Mouse (Mus musculus): Measurements from ENCODE around the gene Ttc38. TPM values are rescaled to one million over a fixed set of nuclear protein-coding genes. Genes with fewer than 3 reads are reported as not detected.
"Not testable (repeated sequence)": the region's sequence is repeated elsewhere in the genome, so short reads cannot be mapped to it uniquely, and the experiment has no call there.

The Ttc38 gene
- polyA plus RNA-seq, 1 experiment from 2014 or later = 8.5 TPM

DNA sequence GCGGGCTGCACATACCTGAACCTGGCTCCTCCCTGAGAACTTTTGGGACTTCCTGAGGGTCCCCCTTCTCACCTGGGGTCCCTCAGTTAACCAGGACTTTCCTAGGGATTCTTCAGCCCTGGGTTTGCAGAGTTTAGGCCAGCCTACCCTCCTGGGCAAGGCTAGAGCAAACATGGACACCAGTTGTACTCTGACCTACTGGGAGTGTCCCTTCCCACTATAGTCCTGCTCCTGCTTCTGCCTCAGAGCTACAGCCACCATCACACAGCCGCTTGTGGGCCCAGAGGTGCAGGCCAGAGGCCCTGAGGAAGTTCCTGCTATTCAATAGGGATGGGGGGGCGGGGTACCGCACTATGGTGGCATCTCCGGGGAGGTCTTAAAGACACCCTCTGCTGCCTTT lies 2.6 kb upstream of the Ttc38 start:
- no peaks in the 10 kb centered on the region for H3K9me3 ChIP-seq
- 70% methylated on average over 5 of the region's 5 CpGs for WGBS
- H3K27ac ChIP-seq = no peak overlapping the region
- no peaks in the 10 kb centered on the region for H3K36me3 ChIP-seq
- H3K4me1 ChIP-seq (replicated peaks) = peaks cover 7% of the 10 kb centered on the region; the same call in 1 of the 2 replicates
- peak; percentile 43; the same call in 1 of the 2 replicates for ATAC-seq
- no peak overlapping the region for H3K4me3 ChIP-seq (replicated peaks)
- no peak overlapping the region for H3K4me2 ChIP-seq (replicated peaks)
- no peaks in the 10 kb centered on the region for H3K27me3 ChIP-seq (replicated peaks)
- no peak overlapping the region for H3K9ac ChIP-seq

DNA sequence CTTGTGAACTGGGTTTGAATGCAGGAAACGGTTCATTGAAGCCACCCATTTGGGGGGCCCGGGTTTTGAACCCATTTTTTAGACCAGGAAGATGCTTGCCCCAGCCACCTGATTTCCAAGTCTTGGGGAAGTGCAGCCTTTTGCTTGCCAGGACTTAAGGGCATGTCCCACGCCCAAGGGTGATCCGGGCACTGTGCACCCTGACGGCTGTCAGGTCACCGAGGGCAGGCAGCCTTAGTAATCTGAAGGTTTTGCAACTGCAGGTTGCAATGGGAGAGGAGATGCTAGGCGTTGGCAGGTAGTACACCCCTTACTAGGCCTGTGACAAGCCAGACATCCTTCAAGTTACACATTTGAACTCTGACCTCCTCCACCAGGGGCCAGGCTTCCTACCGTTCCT lies 493 bp downstream of the Ttc38 start:
- peaks cover 7% of the 10 kb centered on the region; the same call in 1 of the 2 replicates for H3K4me1 ChIP-seq (replicated peaks)
- WGBS = 48% methylated on average over 8 of the region's 8 CpGs
- no peaks in the 10 kb centered on the region for H3K9me3 ChIP-seq
- H3K4me2 ChIP-seq (replicated peaks) = peak overlapping the region; percentile 86
- peak overlapping the region; percentile 55 for H3K4me3 ChIP-seq (replicated peaks)
- no peak overlapping the region; the same call in 1 of the 2 replicates for H3K27ac ChIP-seq
- no peaks in the 10 kb centered on the region for H3K27me3 ChIP-seq (replicated peaks)
- no peaks in the 10 kb centered on the region for H3K36me3 ChIP-seq
- ATAC-seq = 0 out of 2 replicates have a peak, but pooled peaks have one; percentile 24
- peak overlapping the region; percentile 59 for H3K9ac ChIP-seq

DNA sequence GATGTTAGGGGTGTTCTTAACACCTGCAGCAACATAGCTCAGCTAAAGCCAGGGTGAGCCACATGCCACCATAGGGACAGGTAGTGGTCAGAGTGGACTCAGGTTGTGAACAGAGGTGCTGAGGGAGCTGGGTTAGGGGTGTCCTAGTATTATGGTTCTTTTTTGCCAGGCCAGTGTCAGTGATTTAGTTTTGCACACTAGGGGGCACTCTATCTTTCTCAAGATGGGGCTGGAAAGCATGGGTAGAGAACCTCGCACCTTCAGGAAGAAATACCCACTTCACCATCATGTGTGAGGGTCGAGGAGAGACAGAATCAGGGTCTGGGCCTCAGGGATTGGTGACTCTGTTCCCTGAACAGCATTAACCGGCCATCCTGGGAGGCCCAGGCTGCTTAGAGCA lies 3.2 kb downstream of the Ttc38 start:
- no peaks in the 10 kb centered on the region for H3K9me3 ChIP-seq
- no peaks in the 10 kb centered on the region for H3K36me3 ChIP-seq
- H3K27me3 ChIP-seq (replicated peaks) = no peaks in the 10 kb centered on the region
- no peak overlapping the region for H3K4me3 ChIP-seq (replicated peaks)
- no peak overlapping the region for H3K4me2 ChIP-seq (replicated peaks)
- ATAC-seq = no peak
- WGBS = 54% methylated on average over 3 of the region's 3 CpGs
- peaks cover 7% of the 10 kb centered on the region; the same call in 1 of the 2 replicates for H3K4me1 ChIP-seq (replicated peaks)
- no peak overlapping the region for H3K9ac ChIP-seq
- H3K27ac ChIP-seq = no peak overlapping the region

DNA sequence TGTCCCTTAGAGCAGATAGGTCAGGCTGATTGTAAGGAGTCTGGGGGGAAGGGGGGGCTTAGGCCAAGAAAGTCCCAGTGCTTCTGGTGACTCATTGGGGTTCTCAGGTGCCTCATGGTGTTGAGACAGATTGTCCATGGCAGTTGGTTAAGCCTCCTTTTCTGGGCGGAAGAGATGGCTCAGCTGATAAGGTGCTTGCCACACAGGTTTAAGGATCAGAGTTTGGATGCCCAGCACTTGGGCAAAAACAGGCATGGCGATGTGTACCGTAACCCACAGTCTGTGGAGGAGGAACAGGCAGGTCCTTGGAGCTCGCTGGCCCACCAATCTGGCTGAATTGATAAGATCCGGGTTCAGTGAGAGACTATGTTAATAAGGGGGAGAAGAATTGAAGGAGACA lies 4.8 kb downstream of the Ttc38 start:
- no peaks in the 10 kb centered on the region for H3K36me3 ChIP-seq
- H3K27me3 ChIP-seq (replicated peaks) = no peaks in the 10 kb centered on the region
- WGBS = 89% methylated on average over 5 of the region's 5 CpGs
- H3K4me1 ChIP-seq (replicated peaks) = peaks cover 7% of the 10 kb centered on the region; the same call in 1 of the 2 replicates
- no peak for ATAC-seq
- no peak overlapping the region for H3K4me3 ChIP-seq (replicated peaks)
- no peak overlapping the region for H3K9ac ChIP-seq
- H3K4me2 ChIP-seq (replicated peaks) = no peak overlapping the region
- H3K9me3 ChIP-seq = no peaks in the 10 kb centered on the region
- no peak overlapping the region for H3K27ac ChIP-seq

DNA sequence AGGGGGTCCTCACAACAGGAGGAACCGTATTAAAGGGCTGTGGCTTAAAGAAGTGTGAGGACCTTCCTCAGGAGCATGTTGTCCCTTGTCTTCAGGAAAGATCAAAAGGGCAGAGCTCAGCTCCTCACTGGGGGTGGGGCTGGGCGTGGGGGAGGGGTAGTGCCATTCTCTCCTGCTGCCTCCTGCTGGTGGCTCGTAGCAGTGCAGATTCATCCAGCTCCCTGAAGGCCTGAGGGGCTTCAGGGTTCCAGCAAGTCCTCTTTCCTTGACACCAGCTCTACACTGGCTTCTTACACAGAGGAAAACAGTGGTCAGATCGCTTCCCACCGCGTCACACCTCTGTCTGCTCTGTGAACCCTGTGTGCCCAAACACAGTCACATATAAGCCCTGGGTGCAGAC lies 8.9 kb downstream of the Ttc38 start:
- Histone ChIP-seq H3K9ac (no peak overlapping the region), H3K27me3 (replicated peaks) (no peaks in the 10 kb centered on the region), H3K4me1 (replicated peaks) (no peaks in the 10 kb centered on the region), H3K4me3 (replicated peaks) (no peak overlapping the region), H3K9me3 (no peaks in the 10 kb centered on the region), H3K36me3 (no peaks in the 10 kb centered on the region), H3K27ac (no peak overlapping the region), H3K4me2 (replicated peaks) (no peak overlapping the region)
- ATAC-seq = peak; percentile 31; the same call in 1 of the 2 replicates
- WGBS = 41% methylated on average over 6 of the region's 6 CpGs

DNA sequence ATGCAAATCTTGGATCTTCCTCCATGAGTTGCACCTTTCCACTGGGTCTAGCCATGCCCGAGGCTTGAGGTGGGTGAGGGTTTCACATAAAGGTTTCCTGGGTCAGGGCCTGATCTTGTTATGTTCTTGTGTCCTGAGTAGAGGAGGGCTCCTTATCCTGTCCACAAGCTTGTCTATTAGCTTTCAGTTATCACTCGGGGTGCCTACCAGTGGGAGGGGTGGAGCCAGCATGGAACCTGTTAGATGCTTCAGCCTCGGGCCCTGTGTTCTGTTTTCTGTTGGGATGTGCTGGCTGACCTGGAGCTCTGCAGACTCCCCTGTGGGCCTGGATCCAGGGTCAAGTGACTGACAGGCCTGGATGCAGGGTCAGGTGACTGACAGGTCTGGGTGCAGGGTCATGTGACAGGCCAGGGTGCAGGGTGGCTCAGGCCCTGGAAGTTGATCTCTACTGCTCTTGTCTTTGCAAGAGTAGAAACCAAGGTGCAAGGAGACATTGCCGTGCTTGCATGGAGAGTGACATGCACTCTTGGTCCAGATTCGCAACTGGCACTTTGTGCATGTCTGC lies 9.8 kb downstream of the Ttc38 start:
- H3K4me1 ChIP-seq (replicated peaks) = no peaks in the 10 kb centered on the region
- H3K9ac ChIP-seq = no peak overlapping the region
- no peak overlapping the region for H3K27ac ChIP-seq
- H3K4me3 ChIP-seq (replicated peaks) = no peak overlapping the region
- 79% methylated on average over 5 of the region's 5 CpGs for WGBS
- no peaks in the 10 kb centered on the region for H3K9me3 ChIP-seq
- ATAC-seq = no peak
- no peaks in the 10 kb centered on the region for H3K36me3 ChIP-seq
- no peak overlapping the region for H3K4me2 ChIP-seq (replicated peaks)
- H3K27me3 ChIP-seq (replicated peaks) = no peaks in the 10 kb centered on the region

DNA sequence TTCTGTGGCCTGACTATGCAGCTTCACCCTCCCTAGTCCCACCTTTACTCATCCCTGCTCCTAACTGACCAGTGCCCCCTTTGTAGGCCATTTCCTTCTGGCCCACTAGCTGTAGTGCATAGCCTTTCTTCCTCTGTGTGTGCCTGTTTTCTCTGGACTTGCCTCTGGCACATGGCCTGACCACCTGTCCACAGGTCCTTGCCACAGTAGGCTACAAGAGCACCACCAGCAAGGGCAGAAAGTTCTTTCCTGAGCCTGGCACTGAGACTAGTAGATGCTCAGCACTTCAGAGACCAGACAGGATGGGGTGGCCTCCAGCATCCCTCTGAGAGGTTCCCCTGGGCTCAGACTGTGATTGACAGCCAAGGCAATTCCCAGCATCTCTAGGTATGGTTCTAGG lies 13.0 kb downstream of the Ttc38 start:
- H3K4me1 ChIP-seq (replicated peaks) = no peaks in the 10 kb centered on the region
- ATAC-seq = no peak
- H3K9me3 ChIP-seq = no peaks in the 10 kb centered on the region
- H3K27ac ChIP-seq = no peak overlapping the region
- no peaks in the 10 kb centered on the region for H3K27me3 ChIP-seq (replicated peaks)
- H3K9ac ChIP-seq = no peak overlapping the region
- no peaks in the 10 kb centered on the region for H3K36me3 ChIP-seq
- no peak overlapping the region for H3K4me3 ChIP-seq (replicated peaks)
- no peak overlapping the region for H3K4me2 ChIP-seq (replicated peaks)

DNA sequence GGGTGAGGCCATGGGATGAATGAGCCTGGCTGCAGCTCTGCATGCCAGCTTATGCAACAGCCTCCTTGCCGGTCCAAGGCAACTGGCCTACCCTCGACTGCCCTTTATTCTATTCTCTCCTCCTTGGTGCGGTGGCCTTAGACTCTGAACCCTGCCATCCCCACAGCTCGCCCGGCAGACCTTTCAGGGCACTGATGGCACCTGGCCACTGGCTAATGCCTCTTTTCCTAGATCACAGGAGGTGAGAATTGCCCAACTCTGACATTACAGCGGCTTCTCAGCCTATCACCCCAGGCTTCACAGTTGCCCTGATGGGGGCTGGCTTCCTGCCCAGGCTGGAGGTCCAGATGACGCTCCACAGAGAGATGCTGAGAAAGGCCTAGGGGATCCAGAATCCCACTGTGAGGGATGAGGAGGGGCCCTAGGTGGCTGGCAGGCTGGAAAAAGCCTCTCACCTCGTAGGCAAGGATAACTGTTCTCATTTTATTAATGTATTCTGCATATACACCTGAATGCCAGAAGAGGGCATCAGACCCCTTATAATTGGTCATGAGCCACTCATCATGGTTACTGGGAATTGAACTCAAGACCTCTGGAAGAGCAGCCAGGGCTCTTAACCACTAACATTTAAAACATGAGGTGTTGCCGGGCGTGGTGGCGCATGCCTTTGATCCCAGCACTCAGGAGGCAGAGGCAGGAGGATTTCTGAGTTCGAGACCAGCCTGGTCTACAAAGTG lies 19.7 kb downstream of the Ttc38 start:
- H3K4me1 ChIP-seq (replicated peaks) = no peaks in the 10 kb centered on the region
- 82% methylated on average over 12 of the region's 12 CpGs for whole genome bisulfite sequencing
- H3K9me3 ChIP-seq = no peaks in the 10 kb centered on the region
- H3K36me3 ChIP-seq = no peaks in the 10 kb centered on the region
- no peak overlapping the region for H3K4me2 ChIP-seq (replicated peaks)
- no peak overlapping the region for H3K27ac ChIP-seq
- no peaks in the 10 kb centered on the region for H3K27me3 ChIP-seq (replicated peaks)
- ATAC-seq = no peak
- H3K9ac ChIP-seq = no peak overlapping the region
- H3K4me3 ChIP-seq (replicated peaks) = no peak overlapping the region

DNA sequence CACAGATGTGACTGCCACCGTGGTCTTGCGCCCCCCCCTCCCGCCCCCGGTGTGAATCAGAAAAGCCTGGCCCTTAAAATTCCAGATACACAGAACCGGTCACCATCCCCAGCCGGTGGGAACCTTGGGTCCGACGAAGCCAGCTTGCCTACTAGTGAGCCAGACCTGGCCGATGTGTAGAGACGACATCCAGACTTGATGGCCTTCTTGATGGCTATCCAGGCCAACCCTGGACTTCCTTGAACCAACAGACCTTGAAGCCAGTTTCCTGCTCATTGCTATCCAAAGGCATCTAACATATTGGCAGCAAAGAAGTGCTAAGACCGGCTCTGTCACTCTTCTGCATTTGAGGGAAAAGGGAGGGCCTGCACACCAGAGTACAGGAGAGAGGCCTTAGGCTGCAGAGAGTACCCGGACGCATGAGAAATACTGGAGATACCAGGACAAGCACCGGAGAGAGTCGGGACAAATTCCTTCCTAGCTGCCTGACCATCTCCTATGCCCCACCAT lies 26.9 kb downstream of the Ttc38 start:
- peaks cover 13% of the 10 kb centered on the region for H3K4me1 ChIP-seq (replicated peaks)

DNA sequence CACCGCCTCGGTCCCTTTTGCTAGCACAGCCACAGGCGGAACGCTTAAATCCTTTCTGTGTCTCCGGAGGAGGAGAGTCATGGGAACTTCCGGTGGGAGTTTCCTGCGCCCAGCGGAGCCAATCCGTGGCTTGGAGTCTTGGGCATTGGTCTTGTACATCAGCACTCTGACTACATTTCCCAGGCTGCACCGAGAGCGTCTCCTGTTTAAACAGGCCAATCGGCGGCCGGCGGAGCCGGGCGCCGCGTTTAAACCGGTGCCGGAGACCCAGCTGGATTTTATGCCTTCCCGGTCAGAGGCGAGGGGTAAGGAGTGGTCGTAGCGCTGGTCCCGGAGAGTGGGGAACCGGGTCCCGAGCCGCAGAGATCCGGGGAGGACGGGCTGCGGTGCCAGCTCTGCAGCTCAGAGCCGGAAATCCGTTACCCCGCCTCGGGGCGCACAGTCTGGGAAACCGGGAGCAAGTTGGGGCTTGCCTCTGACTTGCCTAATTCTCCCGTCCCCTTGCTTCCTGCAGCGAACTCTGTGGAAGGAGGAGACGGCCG lies 27.5 kb downstream of the Ttc38 start, which contains the start of gene Gtse1:
Gene Gtse1 (plus strand): TSS at position 256 of the 542 bp plus-strand sequence.
- Histone ChIP-seq H3K36me3 (peaks cover 21% of the 10 kb centered on the region; the same call in 1 of the 2 replicates), H3K4me3 (replicated peaks) (peak within 1 kb of the TSS; percentile 86)
- under 1% methylated on average over 42 of the region's 42 CpGs for WGBS

More for the DNA sequence above, 26.9 kb downstream of the Ttc38 start:
- Histone ChIP-seq H3K4me2 (replicated peaks) (peak overlapping the region; percentile 83), H3K27me3 (replicated peaks) (no peaks in the 10 kb centered on the region), H3K4me3 (replicated peaks) (peak overlapping the region; percentile 86), H3K36me3 (peaks cover 21% of the 10 kb centered on the region; the same call in 1 of the 2 replicates), H3K27ac (peak overlapping the region; percentile 40; the same call in 1 of the 2 replicates), H3K9ac (peak overlapping the region; percentile 77), H3K9me3 (no peaks in the 10 kb centered on the region)
- 8% methylated on average over 15 of the region's 15 CpGs for whole genome bisulfite sequencing
- peak; percentile 32 for ATAC-seq

DNA sequence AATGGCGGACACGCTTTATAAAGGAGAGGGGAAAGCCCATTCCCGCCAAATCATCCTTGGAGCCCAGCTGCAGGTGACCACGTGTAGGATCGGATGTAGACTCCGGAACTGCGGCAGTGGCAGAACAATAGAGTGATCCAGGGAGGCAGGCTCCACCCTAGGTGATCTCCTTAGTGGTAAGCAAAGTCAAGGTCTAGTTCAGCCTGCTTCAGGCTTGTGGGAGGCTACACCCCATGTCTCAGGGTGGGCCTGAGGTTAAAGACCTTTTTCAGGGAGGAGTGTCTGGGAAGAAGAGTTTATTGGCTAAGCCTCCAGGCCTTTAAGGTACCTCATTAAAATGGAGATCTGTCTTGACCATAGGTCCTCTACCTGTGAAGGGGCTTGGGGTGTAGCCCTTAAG lies 33.8 kb downstream of the Ttc38 start:
- not testable (repeated sequence) for ATAC-seq; H3K9me3 ChIP-seq; H3K4me1 ChIP-seq (replicated peaks); H3K9ac ChIP-seq; H3K27me3 ChIP-seq (replicated peaks); H3K4me2 ChIP-seq (replicated peaks); H3K27ac ChIP-seq; H3K4me3 ChIP-seq (replicated peaks)
- WGBS = 92% methylated on average over 7 of the region's 7 CpGs
- H3K36me3 ChIP-seq = peaks cover 39% of the 10 kb centered on the region

More for the DNA sequence above, 27.5 kb downstream of the Ttc38 start, which contains the start of gene Gtse1:
- Histone ChIP-seq H3K27me3 (replicated peaks) (no peaks in the 10 kb centered on the region), H3K9ac (peak within 1 kb of the TSS; percentile 77), H3K9me3 (no peaks in the 10 kb centered on the region), H3K27ac (peak within 1 kb of the TSS; percentile 40), H3K4me1 (replicated peaks) (peaks cover 13% of the 10 kb centered on the region), H3K4me2 (replicated peaks) (peak within 1 kb of the TSS; percentile 83)
- peak; percentile 99 for ATAC-seq

DNA sequence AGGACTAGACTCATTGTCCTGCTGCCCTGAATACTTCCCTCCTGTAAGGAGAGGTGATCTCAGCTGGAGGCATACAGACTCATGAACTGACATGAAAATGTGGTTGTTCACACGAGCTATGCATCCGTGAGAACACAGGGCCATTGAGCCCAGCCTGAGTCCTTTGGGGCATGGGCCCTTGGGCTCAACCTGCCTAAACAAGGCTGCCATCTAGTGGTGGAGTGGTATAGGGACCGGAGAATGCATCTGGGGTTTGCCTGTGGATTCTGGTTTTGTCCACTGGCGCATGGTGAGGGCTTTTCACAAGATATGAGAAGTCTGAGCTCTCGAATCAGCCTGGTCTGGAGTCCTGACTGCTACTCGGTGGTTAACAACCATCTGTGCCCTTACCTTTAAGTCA lies 35.6 kb downstream of the Ttc38 start:
- no peaks in the 10 kb centered on the region for H3K4me1 ChIP-seq (replicated peaks)
- H3K9ac ChIP-seq = no peak overlapping the region
- no peak overlapping the region for H3K4me3 ChIP-seq (replicated peaks)
- no peaks in the 10 kb centered on the region for H3K27me3 ChIP-seq (replicated peaks)
- peak; percentile 55; the same call in 1 of the 2 replicates for ATAC-seq
- no peaks in the 10 kb centered on the region for H3K9me3 ChIP-seq
- WGBS = 49% methylated on average over 6 of the region's 6 CpGs
- no peak overlapping the region for H3K27ac ChIP-seq
- H3K4me2 ChIP-seq (replicated peaks) = no peak overlapping the region
- peaks cover 46% of the 10 kb centered on the region for H3K36me3 ChIP-seq
